Mouse (Mus musculus) neural tube, embryonic 12.5 days (tissue): ENCODE measurements around the gene Slc4a5. TPM values are rescaled to one million over a fixed set of nuclear protein-coding genes. Genes with fewer than 3 reads are reported as not detected.

ENCODE experiments used
- ATAC-seq: fragments of 200-750 bp; cut with Nextera tagmentation; 2 replicates; pipeline ENCODE4 v1.8.0; 2017; ENCODE audit warnings: low read depth, mild to moderate bottlenecking, moderate TSS enrichment, moderate library complexity; ENCODE audit not compliant: low FRiP score
- H3K27ac ChIP-seq: fragments of 300-500 bp; sonication (generic); 2 replicates; pipeline ENCODE4 v1.5.1; 2016
- H3K27me3 ChIP-seq: fragments of 300-500 bp; sonication (generic); replicated peaks from 2 replicates; pipeline ENCODE4 v1.6.1; 2016; ENCODE audit warnings: mild to moderate bottlenecking
- H3K36me3 ChIP-seq: fragments of 300-500 bp; sonication (generic); 2 replicates; pipeline ENCODE4 v1.6.1; 2016; ENCODE audit warnings: mild to moderate bottlenecking
- H3K4me1 ChIP-seq: fragments of 300-500 bp; sonication (generic); 2 replicates; pipeline ENCODE4 v1.6.1; 2016
- H3K4me2 ChIP-seq: fragments of 300-500 bp; sonication (generic); replicated peaks from 2 replicates; pipeline ENCODE4 v1.6.1; 2016; ENCODE audit warnings: mild to moderate bottlenecking
- H3K4me3 ChIP-seq: fragments of 300-500 bp; sonication (generic); 2 replicates; pipeline ENCODE4 v1.5.1; 2016
- H3K9ac ChIP-seq: fragments of 300-500 bp; sonication (generic); 2 replicates; pipeline ENCODE4 v1.6.1; 2016; ENCODE audit warnings: mild to moderate bottlenecking
- H3K9me3 ChIP-seq: fragments of 300-500 bp; sonication (generic); 2 replicates; pipeline ENCODE4 v1.6.1; 2016; ENCODE audit warnings: mild to moderate bottlenecking
- WGBS: fragments of 180-500 bp; shearing (Covaris S2); methylation state at CpG from one replicate; pipeline ENCODE4 v1.1.7; 2016; 5-methylcytosine and 5-hydroxymethylcytosine counted together
- polyA plus RNA-seq: library from polyadenylated mRNA; unstranded; fragments of >200 nt; fragmentation: Nextera tagmentation; extraction: Ambion mirVana; gene quantifications from 2 replicates; pipeline ENCODE4 v1.2.1, GENCODE M21; 2016

Slc4a5 gene
- polyA plus RNA-seq, 1 experiment from 2014 or later, result 0.34 TPM

- WGBS, result 41% methylated on average over 15 of the region's 15 CpGs
- Histone ChIP-seq H3K9ac (no peak overlapping the region), H3K36me3 (peaks cover 87% of the 10 kb centered on the region), H3K4me3 (no peak overlapping the region), H3K9me3 (no peaks in the 10 kb centered on the region), H3K27me3 (no peaks in the 10 kb centered on the region), H3K4me1 (no peaks in the 10 kb centered on the region), H3K4me2 (no peak overlapping the region), H3K27ac (no peak overlapping the region)
- ATAC-seq, result peak; percentile 39; the same call in 1 of the 2 replicates
Observed at GRCm38 (mm10) chr6:83197345-83198004, 22.2 kb upstream of the Slc4a5 start.

- H3K9me3 ChIP-seq, result no peaks in the 10 kb centered on the region
- no peak overlapping the region for H3K9ac ChIP-seq
- H3K27me3 ChIP-seq, result no peaks in the 10 kb centered on the region
- H3K27ac ChIP-seq, result no peak overlapping the region
- H3K4me3 ChIP-seq, result no peak overlapping the region
- no peaks in the 10 kb centered on the region for H3K4me1 ChIP-seq
- ATAC-seq, result no peak
- 89% methylated on average over 4 of the region's 4 CpGs for WGBS
- H3K36me3 ChIP-seq, result peaks cover 28% of the 10 kb centered on the region
- H3K4me2 ChIP-seq, result no peak overlapping the region
Observed at GRCm38 (mm10) chr6:83203320-83203719, 16.3 kb upstream of the Slc4a5 start.

GRCm38 (mm10) chr6:83205851-83206250 lies 13.8 kb upstream of the Slc4a5 start:
- Histone ChIP-seq H3K9ac (no peak overlapping the region), H3K36me3 (peaks cover 6% of the 10 kb centered on the region; the same call in 1 of the 2 replicates), H3K27ac (no peak overlapping the region), H3K4me2 (no peak overlapping the region), H3K4me3 (no peak overlapping the region), H3K9me3 (no peaks in the 10 kb centered on the region), H3K27me3 (no peaks in the 10 kb centered on the region), H3K4me1 (no peaks in the 10 kb centered on the region)
- no peak for ATAC-seq
- 94% methylated on average over 3 of the region's 3 CpGs for WGBS

GRCm38 (mm10) chr6:83206321-83206720 lies 13.3 kb upstream of the Slc4a5 start:
- no peak overlapping the region for H3K4me2 ChIP-seq

GRCm38 (mm10) chr6:83207361-83208049 lies 12.1 kb upstream of the Slc4a5 start:
- no peaks in the 10 kb centered on the region for H3K27me3 ChIP-seq
- no peak overlapping the region for H3K4me2 ChIP-seq
- H3K4me3 ChIP-seq, result no peak overlapping the region
- no peak overlapping the region for H3K9ac ChIP-seq
- no peaks in the 10 kb centered on the region for H3K36me3 ChIP-seq
- H3K4me1 ChIP-seq, result peaks cover 5% of the 10 kb centered on the region; the same call in 1 of the 2 replicates
- ATAC-seq, result no peak
- WGBS, result 76% methylated on average over 9 of the region's 9 CpGs
- no peak overlapping the region for H3K27ac ChIP-seq
- no peaks in the 10 kb centered on the region for H3K9me3 ChIP-seq

More at GRCm38 (mm10) chr6:83206321-83206720, 13.3 kb upstream of the Slc4a5 start:
- no peak for ATAC-seq
- Histone ChIP-seq H3K9ac (no peak overlapping the region), H3K4me1 (peaks cover 2% of the 10 kb centered on the region; the same call in 1 of the 2 replicates), H3K27me3 (no peaks in the 10 kb centered on the region), H3K9me3 (no peaks in the 10 kb centered on the region), H3K4me3 (no peak overlapping the region), H3K36me3 (0 out of 2 replicates have a peak, but pooled peaks cover under 1% of the 10 kb centered on the region), H3K27ac (no peak overlapping the region)
- WGBS, result 82% methylated on average over 11 of the region's 11 CpGs

- H3K9me3 ChIP-seq, result no peaks in the 10 kb centered on the region
- H3K36me3 ChIP-seq, result no peaks in the 10 kb centered on the region
- no peak for ATAC-seq
- H3K9ac ChIP-seq, result no peak overlapping the region
- peaks cover 5% of the 10 kb centered on the region; the same call in 1 of the 2 replicates for H3K4me1 ChIP-seq
- no peak overlapping the region for H3K4me2 ChIP-seq
- H3K27ac ChIP-seq, result no peak overlapping the region
- no peaks in the 10 kb centered on the region for H3K27me3 ChIP-seq
- H3K4me3 ChIP-seq, result no peak overlapping the region
- WGBS, result 83% methylated on average over 2 of the region's 2 CpGs
Observed at GRCm38 (mm10) chr6:83208050-83208400, 11.6 kb upstream of the Slc4a5 start.

- peaks cover 5% of the 10 kb centered on the region for H3K4me1 ChIP-seq
- WGBS, result 63% methylated on average over 2 of the region's 2 CpGs
- no peak for ATAC-seq
- H3K9me3 ChIP-seq, result no peaks in the 10 kb centered on the region
- H3K27ac ChIP-seq, result no peak overlapping the region
- H3K4me2 ChIP-seq, result no peak overlapping the region
- H3K27me3 ChIP-seq, result no peaks in the 10 kb centered on the region
- H3K9ac ChIP-seq, result no peak overlapping the region
- no peaks in the 10 kb centered on the region for H3K36me3 ChIP-seq
- H3K4me3 ChIP-seq, result no peak overlapping the region
Observed at GRCm38 (mm10) chr6:83210495-83210894, 9.1 kb upstream of the Slc4a5 start.

GRCm38 (mm10) chr6:83211526-83211925 lies 8.1 kb upstream of the Slc4a5 start:
- Histone ChIP-seq H3K9me3 (no peaks in the 10 kb centered on the region), H3K4me3 (no peak overlapping the region), H3K4me1 (peaks cover 5% of the 10 kb centered on the region), H3K4me2 (no peak overlapping the region), H3K27ac (no peak overlapping the region), H3K9ac (no peak overlapping the region), H3K36me3 (no peaks in the 10 kb centered on the region), H3K27me3 (no peaks in the 10 kb centered on the region)
- ATAC-seq, result no peak
- WGBS, result 17% methylated on average over 5 of the region's 5 CpGs

- H3K9ac ChIP-seq, result no peak overlapping the region
- no peak overlapping the region for H3K27ac ChIP-seq
- no peak overlapping the region for H3K4me2 ChIP-seq
Observed at GRCm38 (mm10) chr6:83215002-83215666, 4.5 kb upstream of the Slc4a5 start.

GRCm38 (mm10) chr6:83231486-83231885 lies 11.9 kb downstream of the Slc4a5 start:
- H3K27me3 ChIP-seq, result no peaks in the 10 kb centered on the region
- H3K4me1 ChIP-seq, result peaks cover 11% of the 10 kb centered on the region; the same call in 1 of the 2 replicates
- H3K4me3 ChIP-seq, result no peak overlapping the region

More at GRCm38 (mm10) chr6:83215002-83215666, 4.5 kb upstream of the Slc4a5 start:
- Histone ChIP-seq H3K4me1 (peaks cover 5% of the 10 kb centered on the region), H3K9me3 (no peaks in the 10 kb centered on the region), H3K27me3 (no peaks in the 10 kb centered on the region), H3K4me3 (no peak overlapping the region), H3K36me3 (no peaks in the 10 kb centered on the region)
- peak; percentile 83 for ATAC-seq
- 20% methylated on average over 7 of the region's 7 CpGs for WGBS

GRCm38 (mm10) chr6:83233306-83233705 lies 13.7 kb downstream of the Slc4a5 start:
- 83% methylated on average over 4 of the region's 4 CpGs for WGBS
- no peaks in the 10 kb centered on the region for H3K36me3 ChIP-seq
- H3K4me1 ChIP-seq, result peaks cover 18% of the 10 kb centered on the region
- H3K9ac ChIP-seq, result no peak overlapping the region
- H3K27ac ChIP-seq, result no peak overlapping the region
- no peak overlapping the region for H3K4me2 ChIP-seq
- H3K4me3 ChIP-seq, result no peak overlapping the region
- ATAC-seq, result no peak
- no peaks in the 10 kb centered on the region for H3K9me3 ChIP-seq
- no peaks in the 10 kb centered on the region for H3K27me3 ChIP-seq

More at GRCm38 (mm10) chr6:83231486-83231885, 11.9 kb downstream of the Slc4a5 start:
- no peaks in the 10 kb centered on the region for H3K36me3 ChIP-seq
- no peak overlapping the region for H3K27ac ChIP-seq
- no peak for ATAC-seq
- no peak overlapping the region for H3K9ac ChIP-seq
- 45% methylated on average over 2 of the region's 2 CpGs for WGBS
- H3K4me2 ChIP-seq, result no peak overlapping the region
- H3K9me3 ChIP-seq, result no peaks in the 10 kb centered on the region

- no peaks in the 10 kb centered on the region for H3K36me3 ChIP-seq
- H3K9ac ChIP-seq, result peak overlapping the region; percentile 3; the same call in 1 of the 2 replicates
- H3K4me3 ChIP-seq, result no peak overlapping the region
- H3K4me2 ChIP-seq, result peak overlapping the region; percentile 52
- H3K9me3 ChIP-seq, result no peaks in the 10 kb centered on the region
- 1% methylated on average over 14 of the region's 14 CpGs for WGBS
- ATAC-seq, result no peak
- peaks cover 18% of the 10 kb centered on the region for H3K4me1 ChIP-seq
- H3K27me3 ChIP-seq, result 0 out of 2 replicates have a peak, but pooled peaks cover 2% of the 10 kb centered on the region
- H3K27ac ChIP-seq, result no peak overlapping the region
Observed at GRCm38 (mm10) chr6:83234280-83234741, 14.7 kb downstream of the Slc4a5 start.
